Mouse (Mus musculus): ENCODE results near the gene Mpst. TPM values are rescaled to one million over a fixed set of nuclear protein-coding genes. Genes with fewer than 3 reads are reported as not detected.
A peak's percentile ranks its signal among the peaks of the same experiment; 100 is the strongest.

The Mpst gene
- polyA plus RNA-seq, 1 experiment from 2014 or later: 2.0 TPM

GRCm38 (mm10) chr15:78409570-78410052, 3.4 kb downstream of the Mpst start:
- Histone ChIP-seq H3K4me1 (peaks cover 69% of the 10 kb centered on the region), H3K36me3 (replicated peaks) (peaks cover 5% of the 10 kb centered on the region; the same call in 1 of the 2 replicates), H3K4me3 (peak overlapping the region; percentile 44), H3K27me3 (ENCODE audit: poor library complexity, severe bottlenecking) (peaks cover 54% of the 10 kb centered on the region), H3K9me3 (no peaks in the 10 kb centered on the region), H3K27ac (peak overlapping the region; percentile 48)
- no peak for DNase-seq (ENCODE audit: extremely low spot score, low spot score)
- 9% methylated on average over 12 of the region's 12 CpGs for WGBS

GRCm38 (mm10) chr15:78413083-78413718, 7.0 kb downstream of the Mpst start:
- WGBS: 90% methylated on average over 14 of the region's 14 CpGs
- Histone ChIP-seq H3K4me1 (peaks cover 45% of the 10 kb centered on the region), H3K36me3 (replicated peaks) (peaks cover 5% of the 10 kb centered on the region; the same call in 1 of the 2 replicates), H3K27me3 (ENCODE audit: poor library complexity, severe bottlenecking) (peaks cover 45% of the 10 kb centered on the region), H3K27ac (peak overlapping the region; percentile 45), H3K9me3 (no peaks in the 10 kb centered on the region), H3K4me3 (no peak overlapping the region)
- DNase-seq (ENCODE audit: extremely low spot score, low spot score): no peak

GRCm38 (mm10) chr15:78413719-78414117, 7.5 kb downstream of the Mpst start:
- Histone ChIP-seq H3K9me3 (no peaks in the 10 kb centered on the region), H3K4me3 (no peak overlapping the region), H3K27ac (peak overlapping the region; percentile 45), H3K27me3 (ENCODE audit: poor library complexity, severe bottlenecking) (peaks cover 40% of the 10 kb centered on the region), H3K4me1 (peaks cover 40% of the 10 kb centered on the region), H3K36me3 (replicated peaks) (peaks cover 5% of the 10 kb centered on the region; the same call in 1 of the 2 replicates)
- no peak for DNase-seq (ENCODE audit: extremely low spot score, low spot score)
- 64% methylated on average over 1 of the region's 1 CpGs for WGBS

GRCm38 (mm10) chr15:78414157-78414556, 7.9 kb downstream of the Mpst start:
- WGBS: 90% methylated on average over 8 of the region's 8 CpGs
- Histone ChIP-seq H3K9me3 (no peaks in the 10 kb centered on the region), H3K27me3 (ENCODE audit: poor library complexity, severe bottlenecking) (peaks cover 36% of the 10 kb centered on the region), H3K36me3 (replicated peaks) (peaks cover 5% of the 10 kb centered on the region; the same call in 1 of the 2 replicates), H3K4me3 (no peak overlapping the region), H3K27ac (no peak overlapping the region), H3K4me1 (peaks cover 36% of the 10 kb centered on the region)
- DNase-seq (ENCODE audit: extremely low spot score, low spot score): no peak

- Histone ChIP-seq H3K9me3 (no peaks in the 10 kb centered on the region), H3K4me1 (peaks cover 17% of the 10 kb centered on the region), H3K27ac (peak overlapping the region; percentile 59; the same call in 1 of the 2 replicates), H3K36me3 (replicated peaks) (peaks cover 5% of the 10 kb centered on the region; the same call in 1 of the 2 replicates), H3K27me3 (ENCODE audit: poor library complexity, severe bottlenecking) (peaks cover 8% of the 10 kb centered on the region), H3K4me3 (no peak overlapping the region)
- no peak for DNase-seq (ENCODE audit: extremely low spot score, low spot score)
- 25% methylated on average over 4 of the region's 4 CpGs for WGBS
These were observed 10.7 kb downstream of the Mpst start for GRCm38 (mm10) chr15:78416937-78417336.

GRCm38 (mm10) chr15:78420395-78420794, 14.2 kb downstream of the Mpst start:
- Histone ChIP-seq H3K4me1 (peaks cover 19% of the 10 kb centered on the region), H3K27ac (no peak overlapping the region), H3K36me3 (replicated peaks) (no peaks in the 10 kb centered on the region), H3K4me3 (no peak overlapping the region), H3K9me3 (no peaks in the 10 kb centered on the region), H3K27me3 (ENCODE audit: poor library complexity, severe bottlenecking) (peaks cover 11% of the 10 kb centered on the region)
- WGBS: 82% methylated on average over 13 of the region's 13 CpGs
- DNase-seq (ENCODE audit: extremely low spot score, low spot score): no peak

GRCm38 (mm10) chr15:78422046-78422956, 16.1 kb downstream of the Mpst start:
- 16% methylated on average over 16 of the region's 16 CpGs for WGBS
- Histone ChIP-seq H3K27ac (no peak overlapping the region), H3K4me1 (peaks cover 10% of the 10 kb centered on the region), H3K27me3 (ENCODE audit: poor library complexity, severe bottlenecking) (peaks cover 11% of the 10 kb centered on the region), H3K4me3 (no peak overlapping the region), H3K36me3 (replicated peaks) (no peaks in the 10 kb centered on the region), H3K9me3 (no peaks in the 10 kb centered on the region)
- peak; percentile 87 for DNase-seq (ENCODE audit: extremely low spot score, low spot score)

GRCm38 (mm10) chr15:78424507-78424906, 18.3 kb downstream of the Mpst start:
- Histone ChIP-seq H3K4me1 (peaks cover 28% of the 10 kb centered on the region), H3K27me3 (ENCODE audit: poor library complexity, severe bottlenecking) (peaks cover 19% of the 10 kb centered on the region), H3K9me3 (no peaks in the 10 kb centered on the region), H3K36me3 (replicated peaks) (no peaks in the 10 kb centered on the region), H3K4me3 (no peak overlapping the region), H3K27ac (no peak overlapping the region)
- no peak for DNase-seq (ENCODE audit: extremely low spot score, low spot score)
- 25% methylated on average over 11 of the region's 11 CpGs for WGBS

GRCm38 (mm10) chr15:78425230-78425629, 19.0 kb downstream of the Mpst start:
- Histone ChIP-seq H3K27me3 (ENCODE audit: poor library complexity, severe bottlenecking) (peaks cover 19% of the 10 kb centered on the region), H3K36me3 (replicated peaks) (peaks cover 2% of the 10 kb centered on the region), H3K4me3 (no peak overlapping the region), H3K9me3 (no peaks in the 10 kb centered on the region), H3K4me1 (peaks cover 35% of the 10 kb centered on the region), H3K27ac (no peak overlapping the region)
- DNase-seq (ENCODE audit: extremely low spot score, low spot score): no peak
- 68% methylated on average over 4 of the region's 4 CpGs for WGBS

GRCm38 (mm10) chr15:78428391-78429138, 22.3 kb downstream of the Mpst start, which contains the start of gene Kctd17:
Gene Kctd17, plus strand, starts transcription at chr15:78428564.
- Histone ChIP-seq H3K9me3 (no peaks in the 10 kb centered on the region), H3K27me3 (ENCODE audit: poor library complexity, severe bottlenecking) (peaks cover 11% of the 10 kb centered on the region), H3K36me3 (replicated peaks) (peaks cover 35% of the 10 kb centered on the region), H3K27ac (peak within 1 kb of the TSS; percentile 91), H3K4me3 (peak within 1 kb of the TSS; percentile 81), H3K4me1 (peaks cover 53% of the 10 kb centered on the region)
- 1% methylated on average over 52 of the region's 52 CpGs for WGBS
- DNase-seq (ENCODE audit: extremely low spot score, low spot score): peak; percentile 77

- 1% methylated on average over 3 of the region's 3 CpGs for WGBS
- H3K36me3 ChIP-seq (replicated peaks): peaks cover 40% of the 10 kb centered on the region
- peak overlapping the region; percentile 81 for H3K4me3 ChIP-seq
- peaks cover 58% of the 10 kb centered on the region for H3K4me1 ChIP-seq
- no peak for DNase-seq (ENCODE audit: extremely low spot score, low spot score)
- peak overlapping the region; percentile 91 for H3K27ac ChIP-seq
- peaks cover 11% of the 10 kb centered on the region; the same call in 1 of the 2 replicates for H3K27me3 ChIP-seq (ENCODE audit: poor library complexity, severe bottlenecking)
- H3K9me3 ChIP-seq: no peaks in the 10 kb centered on the region
These were observed 22.9 kb downstream of the Mpst start for GRCm38 (mm10) chr15:78429139-78429459.

GRCm38 (mm10) chr15:78429871-78430622, 23.8 kb downstream of the Mpst start:
- 82% methylated on average over 13 of the region's 13 CpGs for WGBS
- peak overlapping the region; percentile 81 for H3K4me3 ChIP-seq
- peaks cover 48% of the 10 kb centered on the region for H3K36me3 ChIP-seq (replicated peaks)
- no peaks in the 10 kb centered on the region for H3K9me3 ChIP-seq
- peaks cover 9% of the 10 kb centered on the region; the same call in 1 of the 2 replicates for H3K27me3 ChIP-seq (ENCODE audit: poor library complexity, severe bottlenecking)
- peak overlapping the region; percentile 91 for H3K27ac ChIP-seq
- DNase-seq (ENCODE audit: extremely low spot score, low spot score): no peak
- peaks cover 65% of the 10 kb centered on the region for H3K4me1 ChIP-seq

Measured in forebrain, embryonic 10.5 days (tissue).